Mouse (Mus musculus) brain, embryonic 14.5 days (tissue): ENCODE measurements at regions not wholly inside any gene's neighbourhood (a gene's known extent, or its start where the extent isn't known, plus 50 kb on each side); places are given as distances from the start of the nearest gene placed in this dataset.

Experiments used
- CTCF ChIP-seq: fragments of 200-500 bp; IDR thresholded peaks from 2 replicates; pipeline ENCODE4 v1.5.1; 2012; ENCODE audit warnings: inconsistent platforms, mild to moderate bottlenecking, moderate library complexity, borderline replicate concordance; ENCODE audit not compliant: insufficient read depth, insufficient read length; ENCODE audit errors: extremely low read depth
- POLR2A ChIP-seq: fragments of 200-500 bp; IDR thresholded peaks from 2 replicates; pipeline ENCODE4 v1.6.1; 2012; ENCODE audit warnings: mild to moderate bottlenecking, inconsistent platforms, borderline replicate concordance; ENCODE audit not compliant: poor library complexity, insufficient read depth, insufficient read length, severe bottlenecking; ENCODE audit errors: extremely low read depth

- TF ChIP-seq CTCF, result no peak
- TF ChIP-seq POLR2A, result no peak
Measured at GRCm38 (mm10) chr8:79503906-79504305, 104.6 kb upstream of the Smad1 start.
